Mouse (Mus musculus) 3T3-L1 (cell line): ENCODE measurements around the gene Ugt1a6a.
"Not testable (repeated sequence)": the region's sequence is repeated elsewhere in the genome, so short reads cannot be mapped to it uniquely, and the experiment has no call there.

Experiments
- DNase-seq: peaks from one replicate; pipeline ENCODE4 v3.0.0-alpha.2; 2015; ENCODE audit warnings: low read depth, low spot score

Gene Ugt1a6a

GRCm38 (mm10) chr1:88134457-88135011 lies at the start of gene Ugt1a6a:
Ugt1a6a (plus strand) TSS chr1:88134809.
- DNase-seq = peak; percentile 80

- no peak for DNase-seq
These were observed 48.5 kb upstream of the Ugt1a6a start for GRCm38 (mm10) chr1:88086125-88086524.

- no peak for DNase-seq
These were observed 47.1 kb upstream of the Ugt1a6a start, which contains the start of gene Ugt1a8 for GRCm38 (mm10) chr1:88087513-88087912. Ugt1a8 (plus strand) TSS chr1:88087813.

- no peak for DNase-seq
These were observed 42.3 kb upstream of the Ugt1a6a start for GRCm38 (mm10) chr1:88092341-88092740.

- peak; percentile 70 for DNase-seq
These were observed 40.3 kb upstream of the Ugt1a6a start for GRCm38 (mm10) chr1:88094270-88094676.

DNA sequence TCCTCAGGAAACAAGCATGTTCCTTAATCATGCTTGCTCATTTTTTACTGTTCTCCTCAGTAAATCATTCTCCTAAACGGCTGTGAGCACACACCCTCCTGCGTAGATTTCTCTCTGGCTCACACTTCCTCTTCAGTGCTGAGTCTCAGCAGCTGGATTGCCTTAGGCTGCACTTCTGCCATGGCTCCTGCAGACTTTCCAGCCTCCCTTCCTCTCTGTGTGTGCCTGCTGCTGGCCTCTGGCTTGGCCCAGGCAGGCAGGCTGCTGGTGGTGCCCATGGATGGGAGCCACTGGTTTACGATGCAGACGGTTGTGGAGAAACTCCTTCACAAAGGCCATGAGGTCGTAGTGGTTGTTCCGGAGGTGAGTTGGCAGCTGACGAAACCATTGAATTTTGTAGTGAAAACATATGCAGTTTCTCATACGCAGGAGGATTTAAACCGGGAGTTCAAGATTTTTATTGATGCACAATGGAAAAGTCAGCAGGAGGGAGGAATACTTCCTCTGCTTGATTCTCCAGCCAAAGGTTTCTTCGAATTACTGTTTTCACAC lies 39.6 kb upstream of the Ugt1a6a start, which contains the start of gene Ugt1a7c:
Ugt1a7c (plus strand) TSS at position 122 of the 552 bp plus-strand sequence.
- DNase-seq = peak; percentile 35

DNA sequence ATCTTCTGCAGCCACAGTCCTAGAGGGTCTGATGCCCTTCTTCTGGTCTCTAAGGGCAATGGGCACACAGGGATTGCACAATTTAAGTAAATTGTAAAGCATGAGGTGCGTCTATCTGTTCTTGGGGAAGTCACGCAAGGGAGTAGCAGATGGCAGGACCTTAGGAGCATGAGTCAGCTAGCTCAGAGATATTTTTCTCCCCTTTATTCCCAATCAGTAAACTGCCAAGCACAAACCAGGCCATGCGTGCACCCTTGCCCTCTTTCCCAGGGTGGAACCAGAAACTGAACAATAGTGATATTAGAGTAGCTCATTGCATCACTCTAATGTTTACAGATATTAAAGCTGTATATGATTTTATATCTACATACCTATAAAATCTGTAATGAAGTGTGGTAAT lies 36.1 kb upstream of the Ugt1a6a start:
- DNase-seq = not testable (repeated sequence)

- peak; percentile 58 for DNase-seq
These were observed 34.9 kb upstream of the Ugt1a6a start for GRCm38 (mm10) chr1:88099691-88100090.

DNA sequence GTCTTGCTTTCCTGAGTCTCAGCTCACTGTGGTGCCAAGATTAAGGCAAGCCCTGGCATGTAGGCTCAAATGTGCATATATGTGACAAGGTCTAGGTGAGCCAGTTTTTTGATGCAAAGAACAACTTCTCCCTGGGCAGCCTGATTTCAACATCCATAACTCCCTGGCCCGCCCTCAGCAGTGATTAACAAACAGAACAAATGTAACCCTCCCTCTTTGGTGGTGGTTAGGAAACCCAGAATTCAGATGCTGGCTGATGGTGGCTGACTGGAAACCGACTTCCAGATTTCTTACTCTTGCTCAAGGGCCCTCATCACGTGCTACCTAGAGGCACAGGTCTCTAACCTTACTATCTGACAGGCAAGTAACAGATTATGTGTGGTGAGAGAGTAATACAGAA lies 31.6 kb upstream of the Ugt1a6a start, which contains the start of gene Ugt1a6b:
Ugt1a6b (plus strand) TSS at position 234 of the 400 bp plus-strand sequence.
- DNase-seq = peak; percentile 67

DNA sequence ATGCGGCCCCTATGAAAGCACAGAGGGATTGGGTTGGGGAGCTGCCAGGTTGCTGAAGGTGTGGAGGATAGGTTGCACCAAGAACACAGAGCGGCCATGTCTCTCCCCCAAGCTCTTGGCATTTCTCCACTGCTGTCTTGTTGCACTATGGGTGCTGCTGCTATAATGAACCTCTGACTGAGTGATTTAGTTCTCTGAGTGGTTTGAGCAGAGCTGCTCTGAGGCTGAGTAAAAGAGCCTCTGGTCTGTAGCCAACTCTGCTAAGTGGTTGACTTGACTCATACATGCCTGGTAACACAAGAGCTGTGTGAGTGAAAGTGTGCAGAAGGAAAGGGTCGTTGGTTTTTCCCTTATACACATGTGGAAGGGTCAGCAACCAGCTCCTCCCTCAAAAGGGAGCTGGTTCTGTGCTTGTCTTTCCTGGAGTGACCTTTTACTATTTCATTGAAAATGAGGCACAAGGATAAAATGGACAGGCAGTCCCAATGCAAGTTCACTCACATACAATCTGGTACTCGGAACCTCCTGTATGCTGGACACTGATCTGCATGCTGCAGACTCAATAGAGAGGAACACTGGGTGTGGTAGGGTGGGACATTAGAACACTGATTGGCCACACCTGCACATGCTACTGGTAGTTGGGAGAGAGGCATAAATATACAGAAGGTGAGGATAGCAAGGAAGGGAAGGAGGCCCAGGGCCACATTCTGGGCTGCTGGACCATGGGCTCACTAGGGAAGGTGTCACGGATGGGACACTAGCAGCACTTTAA lies 30.7 kb upstream of the Ugt1a6a start:
- DNase-seq = peak; percentile 79

DNA sequence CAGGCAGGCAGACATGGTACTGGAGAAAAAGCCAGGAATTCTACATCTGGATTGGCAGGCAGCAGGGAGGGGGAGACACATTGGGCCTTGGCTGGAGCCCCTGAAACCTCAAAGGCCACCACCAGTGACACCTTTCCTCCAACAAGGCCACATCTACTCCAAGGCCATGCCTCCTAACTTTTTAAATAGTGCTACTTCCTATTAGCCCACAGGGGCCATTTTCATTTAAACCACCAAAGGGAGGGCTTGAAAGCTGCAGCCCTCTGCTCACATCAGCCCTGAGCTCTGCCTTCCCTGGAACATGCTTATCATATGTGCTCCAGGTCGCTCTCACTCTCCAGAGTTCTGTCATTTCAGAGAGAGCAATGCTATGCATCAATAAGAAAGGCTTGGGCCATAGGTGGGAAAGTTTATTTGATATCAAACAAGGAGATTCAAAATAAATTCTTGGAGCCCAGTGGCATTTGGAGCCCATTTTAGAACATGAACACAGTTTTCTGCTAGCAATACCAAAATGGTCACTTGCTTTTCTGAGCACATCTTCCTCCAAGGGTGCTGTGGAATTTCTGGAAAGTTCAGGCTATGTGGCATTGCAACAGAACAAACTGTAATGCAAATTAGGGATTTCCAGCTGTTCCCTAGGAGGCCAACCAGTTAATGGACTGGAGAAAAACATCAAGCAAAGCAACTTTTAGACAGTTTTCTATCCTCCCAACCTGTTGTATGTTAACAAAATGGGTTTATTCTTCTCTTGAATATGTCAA lies 29.8 kb upstream of the Ugt1a6a start:
- DNase-seq = no peak

DNA sequence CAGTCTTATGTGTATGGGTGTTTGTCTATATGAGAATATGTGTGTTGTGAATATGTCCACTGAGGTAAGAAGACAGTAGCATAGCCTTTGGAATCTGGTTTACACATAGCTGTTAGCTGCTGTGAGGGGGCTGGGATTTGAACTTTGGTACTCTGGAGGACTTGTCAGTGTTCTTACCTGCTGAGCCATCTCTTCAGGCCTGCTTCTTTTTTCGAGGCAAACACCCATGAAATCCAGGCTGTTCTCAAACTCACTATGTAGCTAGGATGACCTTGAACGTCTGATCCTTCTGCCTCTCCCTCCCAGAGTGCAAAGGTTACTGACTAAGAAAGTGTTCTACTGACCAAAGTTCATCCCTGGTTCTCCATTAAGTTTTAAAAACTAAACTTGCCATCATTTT lies 29.0 kb upstream of the Ugt1a6a start:
- DNase-seq = no peak

- not testable (repeated sequence) for DNase-seq
These were observed 25.5 kb upstream of the Ugt1a6a start for GRCm38 (mm10) chr1:88109027-88109557.

DNA sequence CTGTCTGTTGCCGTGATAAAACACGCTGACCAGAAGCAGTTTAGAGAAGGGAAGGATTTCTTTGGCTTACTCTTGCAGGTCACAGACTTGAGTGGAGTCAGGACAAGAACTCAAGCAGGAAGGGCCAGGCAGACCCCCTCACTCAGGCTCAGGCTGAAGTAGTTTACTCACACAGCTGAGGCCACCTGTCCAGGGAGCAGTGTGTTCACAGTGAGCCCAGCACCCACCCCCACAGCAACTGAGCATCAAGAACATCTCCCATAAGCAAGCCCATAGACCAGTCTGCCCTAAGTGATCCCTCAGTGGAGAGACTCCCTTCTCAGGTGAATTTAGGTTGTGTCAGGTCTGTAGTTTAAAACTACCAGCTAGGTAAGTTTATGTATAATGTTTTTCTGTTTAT lies 25.0 kb upstream of the Ugt1a6a start:
- DNase-seq = not testable (repeated sequence)

GRCm38 (mm10) chr1:88112769-88113168 lies 21.8 kb upstream of the Ugt1a6a start:
- DNase-seq = not testable (repeated sequence)

DNA sequence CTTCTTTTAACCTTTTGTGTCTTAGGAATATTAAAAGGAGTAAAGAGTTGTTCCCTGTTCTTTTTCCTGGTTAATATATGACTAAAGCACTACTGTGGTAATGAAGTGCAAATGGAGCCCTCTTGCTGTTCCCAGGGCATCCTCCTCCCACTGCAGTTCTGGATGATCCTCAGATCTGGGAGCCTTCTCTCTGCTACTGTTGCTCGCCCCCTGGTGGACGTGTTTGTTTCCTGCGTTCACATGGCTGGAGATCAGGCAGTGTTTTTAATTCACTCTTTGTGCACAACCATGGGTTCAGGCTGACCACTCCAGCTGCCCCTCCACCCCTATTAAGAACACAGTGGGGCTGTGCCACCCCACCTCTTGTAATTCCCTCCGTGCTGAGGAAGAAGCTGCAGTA lies 14.1 kb upstream of the Ugt1a6a start:
- DNase-seq = peak; percentile 38

DNA sequence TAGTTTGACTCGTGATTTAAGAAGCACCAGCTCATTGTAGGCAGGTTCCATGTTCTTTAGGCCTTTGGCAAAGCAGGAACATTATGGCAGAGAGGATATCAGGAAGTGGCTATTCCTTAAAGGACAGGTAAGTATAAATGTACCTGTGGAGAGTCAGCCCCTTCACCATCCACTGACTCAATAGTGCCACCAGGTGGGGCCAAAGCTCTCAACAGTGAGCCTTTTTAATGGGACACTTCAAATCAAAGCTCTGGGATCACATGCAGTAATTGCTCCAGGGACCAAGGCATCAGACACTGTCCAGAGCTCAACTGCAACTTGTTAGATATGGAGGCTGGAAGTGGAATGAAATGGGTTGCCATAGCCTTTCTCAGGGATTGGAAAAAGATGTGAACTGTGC lies 13.1 kb upstream of the Ugt1a6a start:
- peak; percentile 57 for DNase-seq

- not testable (repeated sequence) for DNase-seq
These were observed 8.7 kb upstream of the Ugt1a6a start for GRCm38 (mm10) chr1:88125827-88126360.

- DNase-seq = peak; percentile 48
These were observed 5.5 kb upstream of the Ugt1a6a start for GRCm38 (mm10) chr1:88129091-88129490.

GRCm38 (mm10) chr1:88130223-88130622 lies 4.4 kb upstream of the Ugt1a6a start:
- not testable (repeated sequence) for DNase-seq

- peak; percentile 52 for DNase-seq
These were observed 627 bp upstream of the Ugt1a6a start for GRCm38 (mm10) chr1:88133908-88134456.
